Comparison of ENCODE assay signal across 7 mouse cellular contexts in genomic region chr9:98424725-98425210, GRCm38 (mm10). TPM values are rescaled to one million over a fixed set of nuclear protein-coding genes. Genes with fewer than 3 reads are reported as not detected.
DNase-seq lines count a peak whose midpoint lies in the region; ATAC-seq and TF ChIP-seq lines count a peak whose summit lies in the region.

No protein-coding gene starts in this region.

- TF ChIP-seq EP300 in lung, postnatal 0 days (IDR thresholded peaks at IDR 0.05), result no peak

- TF ChIP-seq CTCF in lung, postnatal 0 days (IDR thresholded peaks at IDR 0.05), result no peak

- DNase-seq in adrenal gland, postnatal 10 days, result peak; percentile 63
- peak; percentile 61 for DNase-seq in embryo, embryonic 11.5 days (ENCODE audit: low read depth, low spot score)
- DNase-seq in heart, embryonic 10.5 days (ENCODE audit: low spot score), result peak; percentile 83
- DNase-seq in kidney, adult 8-10 months, result peak; percentile 26 to 40
- peak; percentile 74 for DNase-seq in lung, postnatal 0 days (ENCODE audit: low spot score)
- peak; percentile 49 for DNase-seq in ovary, postnatal 36 days (ENCODE audit: low spot score)
- DNase-seq in frontal cortex, postnatal 10 days (ENCODE audit: low spot score in 2 of 2), result no peak

- peak overlapping the region; percentile 56 for H3K9ac ChIP-seq in lung, postnatal 0 days (replicated peaks; ENCODE audit: low read depth)

- ATAC-seq in lung, postnatal 0 days, result peak; percentile 76

- H3K27ac ChIP-seq in heart, embryonic 10.5 days, result peak overlapping the region; percentile 83
- H3K27ac ChIP-seq in lung, postnatal 0 days (ENCODE audit: low read length), result 0 out of 2 replicates have a peak overlapping the region, but pooled peaks have one; percentile 43

- H3K9me3 ChIP-seq in heart, embryonic 10.5 days, result no peaks in the 10 kb centered on the region
- no peaks in the 10 kb centered on the region for H3K9me3 ChIP-seq in lung, postnatal 0 days (ENCODE audit: low read length)

- H3K27me3 ChIP-seq in heart, embryonic 10.5 days (ENCODE audit: insufficient read depth, poor library complexity, severe bottlenecking), result peaks cover 36% of the 10 kb centered on the region
- H3K27me3 ChIP-seq in lung, postnatal 0 days (replicated peaks; ENCODE audit: insufficient read depth, low read length), result no peaks in the 10 kb centered on the region

- H3K4me3 ChIP-seq in heart, embryonic 10.5 days, result peak overlapping the region; percentile 75
- H3K4me3 ChIP-seq in lung, postnatal 0 days (ENCODE audit: low read depth, low read length), result peak overlapping the region; percentile 56

- H3K4me2 ChIP-seq in lung, postnatal 0 days (replicated peaks; ENCODE audit: low read depth, low read length), result peak overlapping the region; percentile 77

- H3K4me1 ChIP-seq in heart, embryonic 10.5 days, result peaks cover 55% of the 10 kb centered on the region
- peaks cover 9% of the 10 kb centered on the region for H3K4me1 ChIP-seq in lung, postnatal 0 days (ENCODE audit: insufficient read depth, low read depth, low read length)

- WGBS in heart, embryonic 10.5 days, result under 1% methylated on average over 42 of the region's 42 CpGs
- under 1% methylated on average over 42 of the region's 42 CpGs for WGBS in lung, postnatal 0 days

- H3K36me3 ChIP-seq in heart, embryonic 10.5 days, result no peaks in the 10 kb centered on the region
- H3K36me3 ChIP-seq in lung, postnatal 0 days (ENCODE audit: insufficient read depth, low read length), result no peaks in the 10 kb centered on the region

RNA-seq across cellular contexts. Expression of gene Rbp1, which starts 2.0 kb away (rescaled TPM):
- 10 to 100 TPM; 13.2 to 20.9 TPM for total RNA-seq in adrenal gland, postnatal 10 days (2021)
- 25.6 and 46.6 TPM in 2 replicates for polyA plus RNA-seq in heart, embryonic 10.5 days (2016; fragmentation: Nextera tagmentation; extraction: Ambion mirVana)
- polyA plus RNA-seq in lung, postnatal 0 days (2015; fragmentation: Nextera tagmentation; extraction: Ambion mirVana), result 67.5 and 72.6 TPM in 2 replicates

Comparison
In these comparisons a context has a peak if more than half of its experiments do, and no peak if none do; other contexts are left out.
1. DNase-seq: peak in adrenal gland, postnatal 10 days (single experiment), embryo, embryonic 11.5 days (single experiment), heart, embryonic 10.5 days (single experiment), kidney, adult 8-10 months (2 of 2), lung, postnatal 0 days (single experiment) and ovary, postnatal 36 days (single experiment); none in frontal cortex, postnatal 10 days (0 of 2).